Mouse (Mus musculus): Measurements from ENCODE around the gene Pptc7. TPM values are rescaled to one million over a fixed set of nuclear protein-coding genes. Genes with fewer than 3 reads are reported as not detected.
A peak's percentile ranks its signal among the peaks of the same experiment; 100 is the strongest.

Gene Pptc7
- total RNA-seq, 2 experiments from 2014 or later, result 103 to 115 TPM

- intact Hi-C loops (cut with DNase I), result no loop called here
- no peak for DNase-seq
- Histone ChIP-seq H3K4me3 (no peak overlapping the region), H3K27ac (no peak overlapping the region)
- no peak for TF ChIP-seq CTCF (IDR thresholded peaks at IDR 0.05)
These were observed 9.4 kb upstream of the Pptc7 start for GRCm38 (mm10) chr5:122274785-122275184.

- H3K27ac ChIP-seq, result no peak overlapping the region
- TF ChIP-seq CTCF (IDR thresholded peaks at IDR 0.05), result no peak
- intact Hi-C loops (cut with DNase I), result no loop called here
- DNase-seq, result no peak
- H3K4me3 ChIP-seq, result no peak overlapping the region
These were observed 5.2 kb upstream of the Pptc7 start for GRCm38 (mm10) chr5:122278946-122279345.

- H3K4me3 ChIP-seq, result peak overlapping the region; percentile 54
- H3K27ac ChIP-seq, result peak overlapping the region; percentile 88
- TF ChIP-seq CTCF (IDR thresholded peaks at IDR 0.05), result no peak
- intact Hi-C loops (cut with DNase I), result no loop called here
- peak; percentile 66 for DNase-seq
These were observed 4.3 kb upstream of the Pptc7 start for GRCm38 (mm10) chr5:122279799-122280421.

- Histone ChIP-seq H3K27ac (peak overlapping the region; percentile 88), H3K4me3 (peak overlapping the region; percentile 54)
- TF ChIP-seq CTCF (IDR thresholded peaks at IDR 0.05), result peak; percentile 33; the same call in 1 of the 2 replicates
- DNase-seq, result peak; percentile 32
- intact Hi-C loops (cut with DNase I), result no loop called here
These were observed 3.7 kb upstream of the Pptc7 start for GRCm38 (mm10) chr5:122280422-122280826.

- intact Hi-C loops (cut with DNase I), result no loop called here
- TF ChIP-seq CTCF (IDR thresholded peaks at IDR 0.05), result no peak
- Histone ChIP-seq H3K27ac (peak overlapping the region; percentile 88), H3K4me3 (peak overlapping the region; percentile 54)
- peak; percentile 84 for DNase-seq
These were observed 3.2 kb upstream of the Pptc7 start for GRCm38 (mm10) chr5:122280827-122281462.

- no peak for DNase-seq
- Histone ChIP-seq H3K27ac (peak overlapping the region; percentile 99), H3K4me3 (peak overlapping the region; percentile 98)
- TF ChIP-seq CTCF (IDR thresholded peaks at IDR 0.05), result no peak
- intact Hi-C loops (cut with DNase I), result no loop called here
These were observed 360 bp upstream of the Pptc7 start for GRCm38 (mm10) chr5:122283828-122284182.

GRCm38 (mm10) chr5:122285029-122285766, 1.0 kb downstream of the Pptc7 start:
- no peak for TF ChIP-seq CTCF (IDR thresholded peaks at IDR 0.05)
- Histone ChIP-seq H3K4me3 (peak overlapping the region; percentile 98), H3K27ac (peak overlapping the region; percentile 99)
- intact Hi-C loops (cut with DNase I), result loop anchor here (1.0 kb wide), 1 partner anchor 29 kb away; no protein-coding TSS in a partner anchor
- peak; percentile 85 for DNase-seq

- peak overlapping the region; percentile 98 for H3K4me3 ChIP-seq
- peak overlapping the region; percentile 99 for H3K27ac ChIP-seq
- DNase-seq, result no peak
- intact Hi-C loops (cut with DNase I), result loop anchor here (1.0 kb wide), 1 partner anchor 29 kb away; no protein-coding TSS in a partner anchor
- TF ChIP-seq CTCF (IDR thresholded peaks at IDR 0.05), result no peak
These were observed 1.6 kb downstream of the Pptc7 start for GRCm38 (mm10) chr5:122285767-122286150.

- peak overlapping the region; percentile 98 for H3K4me3 ChIP-seq
- no peak for DNase-seq
- intact Hi-C loops (cut with DNase I), result no loop called here
- no peak for TF ChIP-seq CTCF (IDR thresholded peaks at IDR 0.05)
- H3K27ac ChIP-seq, result peak overlapping the region; percentile 99
These were observed 2.0 kb downstream of the Pptc7 start for GRCm38 (mm10) chr5:122286191-122286590.

GRCm38 (mm10) chr5:122287026-122287425, 2.9 kb downstream of the Pptc7 start:
- no peak for TF ChIP-seq CTCF (IDR thresholded peaks at IDR 0.05)
- no peak for DNase-seq
- intact Hi-C loops (cut with DNase I), result no loop called here
- Histone ChIP-seq H3K27ac (peak overlapping the region; percentile 99), H3K4me3 (peak overlapping the region; percentile 98)

GRCm38 (mm10) chr5:122288147-122288811, 4.1 kb downstream of the Pptc7 start:
- H3K27ac ChIP-seq, result peak overlapping the region; percentile 99
- intact Hi-C loops (cut with DNase I), result no loop called here
- TF ChIP-seq CTCF (IDR thresholded peaks at IDR 0.05), result no peak
- DNase-seq, result peak; percentile 69
- H3K4me3 ChIP-seq, result peak overlapping the region; percentile 34

GRCm38 (mm10) chr5:122291149-122291548, 7.0 kb downstream of the Pptc7 start:
- no peak for TF ChIP-seq CTCF (IDR thresholded peaks at IDR 0.05)
- Histone ChIP-seq H3K27ac (peak overlapping the region; percentile 85), H3K4me3 (peak overlapping the region; percentile 45)
- intact Hi-C loops (cut with DNase I), result no loop called here
- no peak for DNase-seq
